Mouse (Mus musculus) heart, embryonic 12.5 days (tissue): ENCODE results near the gene Dusp10. TPM values are rescaled to one million over a fixed set of nuclear protein-coding genes. Genes with fewer than 3 reads are reported as not detected.

Experiments
- ATAC-seq: fragments of 200-750 bp; cut with Nextera tagmentation; 2 replicates; pipeline ENCODE4 v1.8.0; 2017; ENCODE audit warnings: moderate TSS enrichment, moderate library complexity; ENCODE audit not compliant: insufficient number of reproducible peaks, low FRiP score
- H3K27ac ChIP-seq: fragments of 300-500 bp; sonication (generic); 2 replicates; pipeline ENCODE4 v1.5.1; 2016; ENCODE audit warnings: mild to moderate bottlenecking, moderate library complexity; ENCODE audit not compliant: poor library complexity, severe bottlenecking
- H3K27me3 ChIP-seq: fragments of 300-500 bp; sonication (generic); replicated peaks from 2 replicates; pipeline ENCODE4 v1.6.1; 2016; ENCODE audit warnings: mild to moderate bottlenecking, moderate library complexity
- H3K36me3 ChIP-seq: fragments of 300-500 bp; sonication (generic); 2 replicates; pipeline ENCODE4 v1.6.1; 2016; ENCODE audit warnings: mild to moderate bottlenecking, moderate library complexity
- H3K4me1 ChIP-seq: fragments of 300-500 bp; sonication (generic); replicated peaks from 2 replicates; pipeline ENCODE4 v1.6.1; 2016; ENCODE audit warnings: mild to moderate bottlenecking
- H3K4me2 ChIP-seq: fragments of 300-500 bp; sonication (generic); 2 replicates; pipeline ENCODE4 v1.6.1; 2016; ENCODE audit warnings: mild to moderate bottlenecking, moderate library complexity
- H3K4me3 ChIP-seq: fragments of 300-500 bp; sonication (generic); 2 replicates; pipeline ENCODE4 v1.5.1; 2016; ENCODE audit warnings: mild to moderate bottlenecking
- H3K9ac ChIP-seq: fragments of 300-500 bp; sonication (generic); 2 replicates; pipeline ENCODE4 v1.6.1; 2016; ENCODE audit warnings: mild to moderate bottlenecking, moderate library complexity
- H3K9me3 ChIP-seq: fragments of 300-500 bp; sonication (generic); replicated peaks from 2 replicates; pipeline ENCODE4 v1.6.1; 2016; ENCODE audit warnings: mild to moderate bottlenecking, moderate library complexity
- WGBS: fragments of 180-500 bp; shearing (Covaris S2); methylation state at CpG from one replicate; pipeline ENCODE4 v1.1.7; 2016; 5-methylcytosine and 5-hydroxymethylcytosine counted together
- polyA plus RNA-seq: library from polyadenylated mRNA; unstranded; fragments of >200 nt; fragmentation: Nextera tagmentation; extraction: Ambion mirVana; gene quantifications from 2 replicates; pipeline ENCODE4 v1.2.1, GENCODE M21; 2016

Gene Dusp10
- polyA plus RNA-seq, 1 experiment from 2014 or later: 13.0 TPM

- WGBS: 91% methylated on average over 6 of the region's 6 CpGs
- H3K9ac ChIP-seq: no peak overlapping the region
- H3K4me1 ChIP-seq: no peaks in the 10 kb centered on the region
- ATAC-seq: no peak
- no peak overlapping the region for H3K4me2 ChIP-seq
- H3K27ac ChIP-seq: no peak overlapping the region
- H3K4me3 ChIP-seq: no peak overlapping the region
- no peaks in the 10 kb centered on the region for H3K27me3 ChIP-seq
- H3K36me3 ChIP-seq: no peaks in the 10 kb centered on the region
- H3K9me3 ChIP-seq: no peaks in the 10 kb centered on the region
Observed at GRCm38 (mm10) chr1:184011311-184011710, 1.8 kb upstream of the Dusp10 start.

GRCm38 (mm10) chr1:184014091-184014490 lies 989 bp downstream of the Dusp10 start:
- no peak overlapping the region for H3K4me2 ChIP-seq
- no peak overlapping the region for H3K9ac ChIP-seq
- H3K4me3 ChIP-seq: no peak overlapping the region
- ATAC-seq: no peak
- H3K36me3 ChIP-seq: no peaks in the 10 kb centered on the region
- no peaks in the 10 kb centered on the region for H3K27me3 ChIP-seq
- no peaks in the 10 kb centered on the region for H3K9me3 ChIP-seq
- WGBS: 77% methylated on average over 3 of the region's 3 CpGs
- 0 out of 2 replicates have a peak, but pooled peaks cover under 1% of the 10 kb centered on the region for H3K4me1 ChIP-seq
- no peak overlapping the region for H3K27ac ChIP-seq

- Histone ChIP-seq H3K4me2 (no peak overlapping the region), H3K4me1 (peaks cover 11% of the 10 kb centered on the region), H3K9me3 (no peaks in the 10 kb centered on the region), H3K36me3 (no peaks in the 10 kb centered on the region), H3K9ac (no peak overlapping the region), H3K27ac (no peak overlapping the region; the same call in 1 of the 2 replicates), H3K4me3 (no peak overlapping the region), H3K27me3 (no peaks in the 10 kb centered on the region)
- WGBS: 67% methylated on average over 10 of the region's 10 CpGs
- ATAC-seq: peak; percentile 85
Observed at GRCm38 (mm10) chr1:184015995-184016730, 3.1 kb downstream of the Dusp10 start.

GRCm38 (mm10) chr1:184017606-184018005 lies 4.5 kb downstream of the Dusp10 start:
- Histone ChIP-seq H3K9ac (no peak overlapping the region), H3K27me3 (no peaks in the 10 kb centered on the region), H3K9me3 (no peaks in the 10 kb centered on the region), H3K36me3 (no peaks in the 10 kb centered on the region), H3K27ac (no peak overlapping the region), H3K4me2 (no peak overlapping the region), H3K4me3 (no peak overlapping the region), H3K4me1 (peaks cover 11% of the 10 kb centered on the region)
- no peak for ATAC-seq
- WGBS: 86% methylated on average over 2 of the region's 2 CpGs

- Histone ChIP-seq H3K27me3 (no peaks in the 10 kb centered on the region), H3K4me2 (no peak overlapping the region), H3K4me3 (no peak overlapping the region), H3K9me3 (no peaks in the 10 kb centered on the region), H3K4me1 (peaks cover 11% of the 10 kb centered on the region), H3K27ac (no peak overlapping the region), H3K36me3 (no peaks in the 10 kb centered on the region), H3K9ac (no peak overlapping the region)
- 51% methylated on average over 6 of the region's 6 CpGs for WGBS
- peak; percentile 74 for ATAC-seq
Observed at GRCm38 (mm10) chr1:184019042-184019721, 6.1 kb downstream of the Dusp10 start.

DNA sequence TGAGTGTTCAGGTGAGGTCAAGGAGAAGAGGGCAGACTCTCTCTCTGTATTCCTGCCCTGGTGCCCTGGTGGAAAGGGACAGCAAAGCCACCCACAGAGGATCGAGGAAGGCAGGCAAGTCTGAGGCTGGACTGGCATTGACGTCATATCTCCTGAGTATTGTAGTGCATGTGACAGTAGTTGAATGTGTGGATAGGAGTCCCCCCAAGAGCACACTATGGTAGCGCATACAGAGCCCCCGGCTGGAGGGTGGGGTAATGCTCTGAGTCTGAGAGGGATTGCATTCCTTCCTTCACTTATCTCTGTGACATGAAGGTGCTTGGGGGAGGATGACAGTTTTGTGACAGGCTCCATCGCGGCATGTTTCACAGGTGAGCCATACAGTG lies 6.6 kb downstream of the Dusp10 start:
- WGBS: 20% methylated on average over 6 of the region's 6 CpGs
- Histone ChIP-seq H3K9ac (no peak overlapping the region), H3K36me3 (no peaks in the 10 kb centered on the region), H3K4me2 (no peak overlapping the region), H3K4me3 (no peak overlapping the region), H3K9me3 (no peaks in the 10 kb centered on the region), H3K27me3 (no peaks in the 10 kb centered on the region), H3K27ac (no peak overlapping the region), H3K4me1 (peaks cover 11% of the 10 kb centered on the region)
- peak; percentile 57 for ATAC-seq

- Histone ChIP-seq H3K4me2 (no peak overlapping the region), H3K4me1 (peaks cover 11% of the 10 kb centered on the region), H3K36me3 (no peaks in the 10 kb centered on the region), H3K9me3 (no peaks in the 10 kb centered on the region), H3K4me3 (no peak overlapping the region), H3K27ac (no peak overlapping the region), H3K27me3 (no peaks in the 10 kb centered on the region), H3K9ac (no peak overlapping the region)
- no peak for ATAC-seq
- WGBS: 58% methylated on average over 2 of the region's 2 CpGs
Observed at GRCm38 (mm10) chr1:184023971-184024370, 10.9 kb downstream of the Dusp10 start.

DNA sequence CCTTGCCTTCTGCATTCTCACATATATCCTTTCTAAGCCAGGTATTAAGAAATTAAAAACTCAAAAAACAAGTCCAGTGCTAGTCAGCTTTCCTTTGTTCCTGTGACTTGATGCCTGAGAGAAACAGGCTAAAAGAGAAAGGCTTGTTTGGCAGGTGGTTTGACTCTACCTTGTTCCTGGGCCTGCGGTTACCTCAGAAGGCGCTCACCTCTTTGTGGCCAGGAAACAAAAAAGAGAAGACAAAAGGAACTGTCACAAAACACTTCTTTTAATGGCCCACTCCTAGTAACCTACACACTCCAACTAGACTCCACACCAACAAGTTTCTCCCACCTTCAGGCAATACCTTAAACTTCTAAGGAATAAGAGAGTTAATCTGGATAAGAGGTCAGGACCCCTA lies 11.5 kb downstream of the Dusp10 start:
- Histone ChIP-seq H3K4me3 (no peak overlapping the region), H3K4me1 (peaks cover 5% of the 10 kb centered on the region), H3K9me3 (no peaks in the 10 kb centered on the region), H3K27ac (no peak overlapping the region), H3K27me3 (no peaks in the 10 kb centered on the region), H3K4me2 (no peak overlapping the region), H3K9ac (no peak overlapping the region), H3K36me3 (no peaks in the 10 kb centered on the region)
- 95% methylated on average over 2 of the region's 2 CpGs for WGBS
- ATAC-seq: no peak

GRCm38 (mm10) chr1:184025079-184025478 lies 12.0 kb downstream of the Dusp10 start:
- Histone ChIP-seq H3K4me2 (no peak overlapping the region), H3K9ac (no peak overlapping the region), H3K9me3 (no peaks in the 10 kb centered on the region), H3K4me3 (no peak overlapping the region), H3K27me3 (no peaks in the 10 kb centered on the region), H3K4me1 (peaks cover under 1% of the 10 kb centered on the region; the same call in 1 of the 2 replicates), H3K36me3 (no peaks in the 10 kb centered on the region), H3K27ac (no peak overlapping the region)
- WGBS: 81% methylated on average over 5 of the region's 5 CpGs
- ATAC-seq: no peak

- no peak overlapping the region for H3K9ac ChIP-seq
- ATAC-seq: no peak
- no peak overlapping the region for H3K4me3 ChIP-seq
- no peaks in the 10 kb centered on the region for H3K27me3 ChIP-seq
- no peaks in the 10 kb centered on the region for H3K9me3 ChIP-seq
- 90% methylated on average over 3 of the region's 3 CpGs for WGBS
- H3K27ac ChIP-seq: no peak overlapping the region
- no peaks in the 10 kb centered on the region for H3K36me3 ChIP-seq
- no peaks in the 10 kb centered on the region for H3K4me1 ChIP-seq
- no peak overlapping the region for H3K4me2 ChIP-seq
Observed at GRCm38 (mm10) chr1:184027039-184027438, 13.9 kb downstream of the Dusp10 start.

- H3K4me2 ChIP-seq: no peak overlapping the region
- no peak overlapping the region for H3K4me3 ChIP-seq
- H3K36me3 ChIP-seq: no peaks in the 10 kb centered on the region
- H3K27ac ChIP-seq: no peak overlapping the region
- H3K27me3 ChIP-seq: no peaks in the 10 kb centered on the region
- no peak overlapping the region for H3K9ac ChIP-seq
- 88% methylated on average over 8 of the region's 8 CpGs for WGBS
- H3K9me3 ChIP-seq: no peaks in the 10 kb centered on the region
- no peak for ATAC-seq
- H3K4me1 ChIP-seq: peaks cover 7% of the 10 kb centered on the region
Observed at GRCm38 (mm10) chr1:184030070-184030802, 17.1 kb downstream of the Dusp10 start.
